ENCODE assay signal across 9 mouse cellular contexts in the genomic region with DNA sequence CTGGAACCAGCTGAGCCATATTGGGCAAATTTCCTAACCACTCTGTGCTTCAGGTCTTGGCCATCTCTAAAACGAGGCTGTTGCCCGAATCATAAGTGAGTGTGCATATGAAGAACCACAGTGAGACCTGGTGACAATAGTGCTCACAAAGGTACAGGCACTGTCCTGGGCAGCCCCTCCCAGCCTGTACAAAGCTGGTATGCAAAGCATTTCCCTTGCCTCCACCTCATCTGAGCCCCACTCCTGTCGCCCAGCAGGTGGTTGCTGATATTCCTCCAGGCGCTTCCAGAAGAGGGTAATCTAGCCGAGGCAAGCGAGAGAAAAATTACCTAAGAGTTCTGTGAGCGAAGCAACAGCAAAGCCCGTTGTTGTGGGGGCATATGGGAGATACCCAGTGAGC. TPM values are rescaled to one million over a fixed set of nuclear protein-coding genes. Genes with fewer than 3 reads are reported as not detected.
DNase-seq lines count a peak whose midpoint lies in the region; ATAC-seq and TF ChIP-seq lines count a peak whose summit lies in the region.
"Had no signal": no experiment of that assay in that cellular context is flagged by ENCODE, and none has a peak within 500 bp of the region (broad histone marks: within the 10 kb centered on the region; RNA-seq: fewer than 3 reads in every experiment).

No protein-coding gene starts in this region.

- TF ChIP-seq POLR2A in cortical plate, adult 2 months (IDR thresholded peaks at IDR 0.05; ENCODE audit: extremely low read depth, insufficient read depth, low read length): no peak

- no peak for TF ChIP-seq CTCF in cortical plate, adult 2 months (IDR thresholded peaks at IDR 0.05; ENCODE audit: extremely low read depth, insufficient read depth, low read length)
- no peak for TF ChIP-seq CTCF in liver, postnatal 0 days (IDR thresholded peaks at IDR 0.05; ENCODE audit: low read depth)
- no peak for TF ChIP-seq CTCF in midbrain, postnatal 0 days (IDR thresholded peaks at IDR 0.05)

- WGBS in kidney, embryonic 16.5 days: 33% methylated on average over 8 of the region's 8 CpGs
- 20% methylated on average over 8 of the region's 8 CpGs for WGBS in heart, embryonic 16.5 days
- WGBS in liver, postnatal 0 days (ENCODE audit: insufficient replicate concordance): 36% methylated on average over 8 of the region's 8 CpGs
- 53% methylated on average over 8 of the region's 8 CpGs for WGBS in midbrain, postnatal 0 days

- peak overlapping the region; percentile 45; the same call in 1 of the 2 replicates for H3K9ac ChIP-seq in kidney, embryonic 16.5 days (replicated peaks; ENCODE audit: low read length)
- peak overlapping the region; percentile 18; the same call in 1 of the 2 replicates for H3K9ac ChIP-seq in heart, embryonic 16.5 days (ENCODE audit: low read length)
- H3K9ac ChIP-seq in liver, postnatal 0 days (replicated peaks): no peak overlapping the region
- H3K9ac ChIP-seq in midbrain, postnatal 0 days (replicated peaks; ENCODE audit: low read length, poor library complexity, severe bottlenecking): no peak overlapping the region

- 0 out of 2 replicates have a peak overlapping the region, but pooled peaks have one; percentile 8 for H3K4me2 ChIP-seq in kidney, embryonic 16.5 days (replicated peaks; ENCODE audit: low read depth, low read length)
- peak overlapping the region; percentile 27; the same call in 1 of the 2 replicates for H3K4me2 ChIP-seq in heart, embryonic 16.5 days (ENCODE audit: low read depth, low read length)
- H3K4me2 ChIP-seq in liver, postnatal 0 days (ENCODE audit: low read depth, low read length): no peak overlapping the region
- H3K4me2 ChIP-seq in midbrain, postnatal 0 days (ENCODE audit: low read depth, low read length, poor library complexity, severe bottlenecking): no peak overlapping the region

- peak; percentile 77; the same call in 1 of the 2 replicates for ATAC-seq in kidney, embryonic 16.5 days (ENCODE audit: low FRiP score, low TSS enrichment)
- ATAC-seq in heart, embryonic 16.5 days (replicated peaks; ENCODE audit: extremely low read depth, insufficient read depth, low FRiP score): 0 out of 2 replicates have a peak, but pooled peaks have one; percentile 45
- ATAC-seq in liver, postnatal 0 days: no peak
- ATAC-seq in midbrain, postnatal 0 days (ENCODE audit: low FRiP score): no peak
- no peak for ATAC-seq in frontal cortex, adult (ENCODE audit: low TSS enrichment)

- no peaks in the 10 kb centered on the region for H3K9me3 ChIP-seq in kidney, embryonic 16.5 days (ENCODE audit: low read length)
- no peaks in the 10 kb centered on the region for H3K9me3 ChIP-seq in heart, embryonic 16.5 days (replicated peaks; ENCODE audit: control insufficient read depth, low read length)
- no peaks in the 10 kb centered on the region for H3K9me3 ChIP-seq in liver, postnatal 0 days (ENCODE audit: low read length)
- no peaks in the 10 kb centered on the region for H3K9me3 ChIP-seq in midbrain, postnatal 0 days (ENCODE audit: low read length)

- H3K27me3 ChIP-seq in kidney, embryonic 16.5 days (ENCODE audit: insufficient read depth, low read length): no peaks in the 10 kb centered on the region
- no peaks in the 10 kb centered on the region for H3K27me3 ChIP-seq in heart, embryonic 16.5 days (ENCODE audit: control insufficient read depth, insufficient read depth, low read length)
- no peaks in the 10 kb centered on the region for H3K27me3 ChIP-seq in liver, postnatal 0 days (ENCODE audit: insufficient read depth, low read length)
- no peaks in the 10 kb centered on the region for H3K27me3 ChIP-seq in midbrain, postnatal 0 days (ENCODE audit: insufficient read depth, low read length)

- H3K4me1 ChIP-seq in kidney, embryonic 16.5 days (ENCODE audit: insufficient read depth, low read length): peaks cover 38% of the 10 kb centered on the region
- H3K4me1 ChIP-seq in cortical plate, adult 2 months (ENCODE audit: control insufficient read depth, insufficient read depth, low read length): no peaks in the 10 kb centered on the region
- peaks cover 10% of the 10 kb centered on the region for H3K4me1 ChIP-seq in heart, embryonic 16.5 days (ENCODE audit: control insufficient read depth, insufficient read depth, low read length)
- peaks cover 27% of the 10 kb centered on the region for H3K4me1 ChIP-seq in liver, postnatal 0 days (ENCODE audit: insufficient read depth)
- H3K4me1 ChIP-seq in midbrain, postnatal 0 days (ENCODE audit: insufficient read depth, low read length): no peaks in the 10 kb centered on the region

- no peak overlapping the region for H3K4me3 ChIP-seq in kidney, embryonic 16.5 days (ENCODE audit: low read length)
- no peak overlapping the region for H3K4me3 ChIP-seq in cortical plate, adult 2 months (ENCODE audit: insufficient read depth, low read length)
- H3K4me3 ChIP-seq in heart, embryonic 16.5 days (ENCODE audit: low read length): no peak overlapping the region
- H3K4me3 ChIP-seq in liver, postnatal 0 days (ENCODE audit: low read depth, low read length): no peak overlapping the region
- no peak overlapping the region for H3K4me3 ChIP-seq in midbrain, postnatal 0 days (ENCODE audit: low read depth, low read length)

- H3K36me3 ChIP-seq in kidney, embryonic 16.5 days (ENCODE audit: insufficient read depth, low read length): no peaks in the 10 kb centered on the region
- no peaks in the 10 kb centered on the region for H3K36me3 ChIP-seq in heart, embryonic 16.5 days (ENCODE audit: control insufficient read depth, insufficient read depth)
- H3K36me3 ChIP-seq in liver, postnatal 0 days (replicated peaks; ENCODE audit: insufficient read depth, low read length): no peaks in the 10 kb centered on the region
- H3K36me3 ChIP-seq in midbrain, postnatal 0 days (ENCODE audit: insufficient read depth, low read length): no peaks in the 10 kb centered on the region

- no peak for DNase-seq in kidney, postnatal 14 days
- DNase-seq in liver, postnatal 0 days: no peak
- DNase-seq in adrenal gland, postnatal 25 days: no peak
- no peak for DNase-seq in midbrain, postnatal 0 days (ENCODE audit: low spot score)
- DNase-seq: cerebellum, adult 9-10 months had no signal

- peak overlapping the region; percentile 80 for H3K27ac ChIP-seq in kidney, embryonic 16.5 days (ENCODE audit: low read length)
- H3K27ac ChIP-seq in cortical plate, adult 2 months (ENCODE audit: insufficient read depth, low read length): peak overlapping the region; percentile 69
- H3K27ac ChIP-seq in heart, embryonic 16.5 days (ENCODE audit: low read length): peak overlapping the region; percentile 78
- no peak overlapping the region for H3K27ac ChIP-seq in liver, postnatal 0 days (ENCODE audit: low read depth)
- no peak overlapping the region for H3K27ac ChIP-seq in midbrain, postnatal 0 days (ENCODE audit: low read depth, low read length)

- 0 out of 2 replicates have a peak, but pooled peaks have one; percentile 10 for TF ChIP-seq EP300 in liver, postnatal 0 days (IDR thresholded peaks at IDR 0.05; ENCODE audit: low read depth)

RNA-seq across cellular contexts. Expression of gene Zfp36l1, which starts 21.7 kb away (rescaled TPM):
- polyA plus RNA-seq in kidney, embryonic 16.5 days (2015; fragmentation: Nextera tagmentation; extraction: Ambion mirVana): 130 and 153 TPM in 2 replicates
- polyA plus RNA-seq in cortical plate, adult 2 months (2012; rRNA removed): 21.8 and 23.3 TPM in 2 replicates
- polyA plus RNA-seq in heart, embryonic 16.5 days (2015; fragmentation: Nextera tagmentation; extraction: Ambion mirVana): 85.5 and 90.1 TPM in 2 replicates
- polyA plus RNA-seq in liver, postnatal 0 days (2015; fragmentation: Nextera tagmentation; extraction: Ambion mirVana): 42.0 and 45.7 TPM in 2 replicates
- total RNA-seq in adrenal gland, postnatal 25 days (2021): 225 TPM in 2 replicates
- total RNA-seq in midbrain, postnatal 0 days (2014; rRNA removed): 32.7 and 47.4 TPM in 2 replicates
- polyA plus RNA-seq in midbrain, postnatal 0 days (2015; fragmentation: Nextera tagmentation; extraction: Ambion mirVana): 46.3 and 48.5 TPM in 2 replicates

Comparison
In these comparisons a context has a peak if more than half of its experiments do, and no peak if none do; other contexts are left out.
1. ATAC-seq: peak in kidney, embryonic 16.5 days (single experiment) and heart, embryonic 16.5 days (single experiment); none in liver, postnatal 0 days (single experiment), midbrain, postnatal 0 days (single experiment) and frontal cortex, adult (single experiment).
2. H3K27ac ChIP-seq: peak in kidney, embryonic 16.5 days (single experiment), cortical plate, adult 2 months (single experiment) and heart, embryonic 16.5 days (single experiment); none in liver, postnatal 0 days (single experiment) and midbrain, postnatal 0 days (single experiment).
3. H3K4me2 ChIP-seq: peak in kidney, embryonic 16.5 days (single experiment) and heart, embryonic 16.5 days (single experiment); none in liver, postnatal 0 days (single experiment) and midbrain, postnatal 0 days (single experiment).
4. H3K9ac ChIP-seq: peak in kidney, embryonic 16.5 days (single experiment) and heart, embryonic 16.5 days (single experiment); none in liver, postnatal 0 days (single experiment) and midbrain, postnatal 0 days (single experiment).